Mouse (Mus musculus) layer of hippocampus, adult 11-12 months (tissue): ENCODE measurements around the gene Cd33.
A peak's percentile ranks its signal among the peaks of the same experiment; 100 is the strongest.

Source experiments
- DNase-seq: peaks from one replicate; pipeline ENCODE4 v3.0.0; 2022; ENCODE audit warnings: low spot score

The Cd33 gene

DNA sequence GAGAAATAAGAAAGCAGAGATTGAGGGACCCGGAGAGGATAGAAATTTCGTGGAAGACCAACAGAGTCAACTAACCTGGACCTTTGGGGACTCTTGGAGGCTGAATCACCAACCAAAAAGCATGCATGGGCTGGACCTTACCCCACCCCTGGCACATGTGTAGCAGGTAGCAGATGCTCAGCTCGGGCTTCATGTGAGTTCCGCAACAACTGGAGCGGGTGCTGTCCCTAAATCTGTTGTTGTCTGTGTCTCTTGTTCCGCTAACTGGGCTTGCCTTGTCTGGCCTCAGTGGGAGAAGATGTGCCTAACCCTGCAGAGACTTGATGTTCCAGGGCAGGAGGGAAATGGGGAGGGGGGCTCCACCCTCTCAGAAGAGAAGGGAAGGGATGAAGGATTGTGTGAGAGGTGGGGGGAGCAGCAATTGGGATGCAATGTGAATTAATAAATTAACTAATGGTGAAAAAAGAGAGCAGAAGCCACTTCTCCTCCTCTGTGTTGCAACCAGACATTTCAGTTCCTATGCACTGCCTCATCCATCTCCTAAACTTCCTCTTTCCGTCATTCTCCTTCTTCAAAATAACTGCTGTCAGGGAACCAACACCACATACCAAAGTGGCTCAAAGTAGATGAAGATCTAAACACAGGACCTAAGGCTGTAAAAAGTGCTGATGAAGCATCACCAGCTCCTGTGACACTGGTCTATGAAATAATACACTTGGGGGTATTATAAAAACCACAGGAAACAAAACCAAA lies at the start of gene Cd33:
TSS of gene Cd33 (minus strand) at position 204 of the 753 bp plus-strand sequence.
- DNase-seq, result peak; percentile 42

DNA sequence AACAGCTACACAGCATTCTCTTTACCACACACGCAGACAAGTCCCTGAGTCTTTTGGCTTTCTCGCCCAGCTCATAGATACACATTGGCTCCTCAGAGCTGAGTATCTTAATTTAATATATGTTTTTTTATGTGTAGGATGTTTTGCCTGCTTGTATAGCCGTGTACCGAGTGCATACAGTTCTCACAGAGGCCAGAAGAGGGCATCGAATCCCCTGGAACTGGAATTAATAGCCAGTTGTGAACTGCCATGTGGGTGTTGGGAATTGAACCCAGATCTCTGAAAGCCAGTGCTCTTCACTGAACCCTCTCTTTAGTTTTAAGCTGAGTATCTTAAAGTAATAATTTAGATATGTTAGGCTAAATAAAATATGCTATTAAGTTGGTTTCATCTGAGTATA lies 40.6 kb upstream of the Cd33 start:
- no peak for DNase-seq

DNA sequence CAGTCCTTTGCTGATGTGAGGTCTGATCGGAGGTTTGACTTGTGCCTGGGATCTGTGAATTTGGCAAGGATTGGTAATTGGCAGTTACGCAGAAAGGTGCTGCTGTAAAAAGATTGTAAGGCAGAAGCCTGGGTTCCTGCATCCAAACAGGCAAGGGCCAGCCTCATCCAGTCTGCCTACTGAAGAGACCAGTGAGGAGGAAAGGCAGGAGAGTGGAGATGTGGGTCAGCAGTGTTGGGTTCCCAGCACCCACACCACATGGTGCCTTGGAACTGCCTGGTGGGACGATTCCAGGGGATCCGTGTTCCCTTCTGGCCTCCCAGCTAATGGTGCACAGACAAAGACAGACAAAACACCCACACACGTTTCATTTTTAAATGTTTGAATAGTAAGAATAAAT lies 36.3 kb upstream of the Cd33 start:
- DNase-seq, result peak; percentile 26

DNA sequence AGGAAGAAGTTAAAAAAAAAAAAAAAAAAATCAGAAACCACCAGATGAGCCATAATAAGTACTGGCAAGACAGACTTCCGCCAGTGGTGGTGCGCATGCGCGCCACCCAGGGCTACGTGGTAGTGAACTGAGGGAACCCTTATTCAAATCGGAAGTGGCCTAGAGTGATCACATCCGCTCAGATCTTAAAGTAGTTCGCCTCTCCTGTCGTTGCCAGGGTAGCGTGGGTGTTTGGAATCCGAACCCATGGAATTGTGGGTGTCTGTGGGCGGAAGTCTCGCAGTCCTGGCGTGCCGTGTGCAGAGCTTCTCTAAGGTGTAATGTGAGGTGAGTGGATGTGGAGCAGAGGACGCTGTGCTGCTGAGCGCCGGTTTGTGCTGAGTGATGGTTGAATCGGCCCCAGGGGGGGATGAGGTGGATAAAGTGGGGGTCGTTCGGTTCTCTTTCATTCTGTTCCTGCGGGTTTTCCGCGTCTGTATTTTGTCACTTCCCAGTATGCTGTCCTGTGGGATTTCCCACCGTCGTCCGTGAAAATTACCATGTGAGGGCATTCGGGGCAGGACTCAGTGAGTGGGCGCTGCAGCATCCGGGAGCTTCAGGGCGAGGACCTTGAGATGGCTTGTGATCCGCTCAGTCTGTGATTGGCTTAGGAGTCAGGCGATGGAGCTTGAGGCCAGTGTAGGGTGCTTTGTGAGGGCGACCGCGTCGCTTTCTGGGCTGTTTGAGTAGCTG lies 35.4 kb upstream of the Cd33 start, which contains the start of gene Zfp719:
TSS of gene Zfp719 (plus strand) at position 171 of the 732 bp plus-strand sequence.
- peak; percentile 94 for DNase-seq

DNA sequence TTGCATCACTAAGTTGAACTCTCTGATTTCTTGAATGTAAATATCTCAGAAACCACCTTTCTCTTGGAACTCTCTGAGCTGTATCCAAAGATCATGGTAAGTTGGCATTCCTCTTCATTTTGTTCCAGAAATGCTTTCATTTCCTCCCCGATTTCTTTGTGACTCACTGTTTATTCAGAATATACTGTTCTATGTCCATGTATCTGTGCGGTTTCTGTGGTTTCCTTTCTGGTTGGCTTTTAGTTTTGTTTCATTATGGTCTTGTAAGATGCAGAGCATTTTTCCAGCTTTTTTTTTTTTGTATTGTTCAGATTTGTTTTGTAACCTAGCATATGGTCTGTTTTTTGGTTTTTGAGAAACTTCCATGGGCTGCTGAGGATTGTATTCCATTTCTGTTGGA lies 27.0 kb upstream of the Cd33 start:
- DNase-seq, result no peak

DNA sequence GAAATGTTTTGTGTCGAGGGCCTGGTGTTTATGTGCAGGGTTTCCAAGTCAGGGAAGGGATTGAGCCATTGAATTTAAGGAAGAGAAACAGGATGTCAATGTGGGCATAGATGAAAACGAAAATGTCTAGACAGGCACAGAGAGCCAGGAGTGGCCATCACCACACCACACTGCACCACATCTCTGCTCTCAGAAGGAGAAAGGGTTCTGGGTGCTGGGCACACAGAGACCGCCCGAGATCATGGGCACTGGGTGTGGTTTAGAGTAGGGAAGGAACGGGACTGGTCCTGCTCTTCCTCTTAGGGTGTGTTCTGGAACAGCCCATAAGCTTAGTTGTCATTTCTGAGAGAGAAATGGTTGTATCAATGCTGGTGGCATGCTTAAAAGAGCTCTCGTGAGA lies 19.1 kb upstream of the Cd33 start:
- DNase-seq, result no peak

DNA sequence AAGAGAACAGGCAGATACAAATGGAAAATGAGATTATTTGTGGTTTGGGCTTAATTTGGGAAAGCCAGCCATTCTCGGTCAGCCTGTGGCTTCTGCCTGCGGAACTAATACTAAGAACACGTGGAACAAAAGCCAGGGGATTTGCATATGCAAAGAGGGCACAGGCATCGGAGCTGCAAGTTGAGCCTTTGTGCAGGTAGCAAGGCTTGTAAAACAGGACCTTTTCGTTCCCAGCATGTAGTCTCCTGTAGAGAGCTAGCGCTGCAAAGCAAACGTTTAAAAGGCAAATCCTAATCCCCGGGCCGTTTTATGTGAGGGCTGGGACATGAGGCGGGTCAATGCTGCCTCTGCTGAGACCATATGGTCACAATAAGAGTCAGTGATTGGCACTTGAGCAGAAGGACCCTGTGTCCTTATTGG lies 18.4 kb upstream of the Cd33 start:
- DNase-seq, result no peak

DNA sequence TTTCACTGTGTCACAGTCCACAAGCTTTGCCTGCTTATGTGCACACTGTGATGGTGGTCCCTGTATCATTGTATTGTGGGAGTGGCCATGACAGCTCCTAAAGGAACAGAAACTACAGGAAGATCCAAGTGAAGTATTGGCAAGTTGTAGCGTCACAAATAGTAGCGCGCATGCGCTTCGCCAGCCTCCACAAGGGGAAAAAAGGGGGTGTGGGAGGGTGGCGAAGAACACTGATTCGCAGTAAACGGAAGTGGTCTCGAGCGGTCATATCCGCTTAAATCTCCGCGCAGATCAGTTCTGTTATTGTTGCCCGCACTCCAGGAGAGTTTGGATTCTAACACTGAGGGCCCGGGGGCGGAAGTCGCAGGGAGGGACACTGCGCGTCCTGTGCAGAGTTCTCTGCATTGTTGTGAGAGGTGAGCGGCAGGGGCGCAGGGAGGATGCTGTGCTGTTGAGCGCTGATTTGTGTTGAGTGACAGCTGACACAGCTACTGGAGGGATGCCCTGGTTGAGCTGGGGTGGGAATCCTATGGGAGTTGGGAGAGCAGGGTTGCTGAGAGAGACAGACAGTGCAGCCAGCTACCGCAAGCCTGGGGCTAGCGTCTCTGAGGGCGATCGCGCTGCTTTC lies 17.9 kb upstream of the Cd33 start, which contains the start of gene Zfp658:
TSS of gene Zfp658 (plus strand) at position 251 of the 628 bp plus-strand sequence.
- peak; percentile 91 for DNase-seq

DNA sequence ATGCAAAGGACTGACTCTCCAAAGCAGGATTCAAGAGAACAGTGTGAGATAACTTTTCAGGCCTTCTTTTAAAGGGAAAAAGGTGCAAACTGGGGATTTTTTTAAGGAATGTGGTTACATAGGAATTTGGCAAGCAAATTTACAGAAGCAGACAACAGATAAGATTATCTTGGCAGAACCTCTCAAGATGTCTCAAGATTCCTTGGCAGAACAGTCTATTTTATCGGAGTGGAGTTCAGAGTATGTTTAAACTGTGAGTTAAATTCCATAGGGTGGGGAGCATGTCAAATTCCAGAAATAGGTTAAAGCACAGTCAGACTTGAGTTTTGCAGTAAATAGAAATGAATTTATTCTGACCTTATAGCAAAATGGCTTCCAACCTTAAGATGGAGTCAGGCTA lies 12.7 kb upstream of the Cd33 start:
- no peak for DNase-seq

DNA sequence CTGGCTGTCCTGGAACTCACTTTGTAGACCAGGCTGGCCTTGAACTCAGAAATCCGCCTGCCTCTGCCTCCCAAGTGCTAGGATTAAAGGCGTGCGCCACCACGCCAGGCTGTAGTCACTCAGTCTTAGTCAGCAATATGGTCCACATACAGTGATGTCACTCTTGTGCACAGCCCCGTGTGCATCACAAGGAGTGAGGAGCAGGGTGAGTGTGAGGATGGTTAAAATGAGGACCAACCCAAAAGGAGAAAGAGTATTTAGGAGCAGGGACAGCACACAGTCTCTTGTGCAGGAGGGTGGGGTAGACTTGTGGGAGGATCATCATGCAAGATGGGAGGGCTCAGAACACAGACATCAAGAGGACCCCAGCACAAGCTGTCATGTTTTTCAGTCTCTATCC lies 11.1 kb upstream of the Cd33 start:
- no peak for DNase-seq

DNA sequence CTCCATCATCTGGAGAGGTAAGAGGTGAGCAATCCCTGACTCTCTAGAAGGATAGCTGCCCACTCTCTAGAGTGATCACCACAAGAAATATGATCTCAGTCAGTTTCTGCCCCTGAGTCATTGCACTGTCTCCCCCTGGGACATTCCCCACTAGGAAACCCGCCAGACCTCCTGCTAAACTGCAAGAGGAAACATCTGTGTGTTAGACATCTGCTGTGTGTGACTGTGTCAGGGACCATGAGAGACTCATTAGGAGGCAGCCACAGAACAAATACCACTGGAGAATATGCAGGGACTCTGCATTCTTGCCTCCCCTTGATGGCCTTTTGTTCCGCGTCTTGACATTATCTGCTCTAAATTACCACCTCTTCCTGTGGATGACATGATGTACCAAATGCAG lies 10.3 kb upstream of the Cd33 start:
- no peak for DNase-seq

DNA sequence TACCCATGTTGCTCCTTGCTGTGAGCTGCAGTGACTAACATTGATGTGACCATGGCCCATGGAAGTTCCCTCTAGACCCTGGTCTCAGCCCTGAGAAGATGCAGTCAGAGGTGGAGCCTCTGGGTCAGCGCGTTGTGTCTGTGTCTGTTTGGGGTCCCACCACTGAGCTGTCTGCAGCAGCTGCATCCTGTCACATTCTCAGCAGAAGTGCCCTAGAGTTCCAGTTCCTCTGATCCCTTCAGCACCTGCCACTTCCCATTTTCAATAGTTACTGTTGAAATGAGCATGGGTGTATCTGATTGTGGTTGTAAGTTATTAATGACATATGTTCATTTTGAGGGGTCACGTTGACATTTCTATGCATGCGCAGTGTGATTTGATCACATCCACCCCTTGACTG lies 8.9 kb upstream of the Cd33 start:
- DNase-seq, result peak; percentile 40

DNA sequence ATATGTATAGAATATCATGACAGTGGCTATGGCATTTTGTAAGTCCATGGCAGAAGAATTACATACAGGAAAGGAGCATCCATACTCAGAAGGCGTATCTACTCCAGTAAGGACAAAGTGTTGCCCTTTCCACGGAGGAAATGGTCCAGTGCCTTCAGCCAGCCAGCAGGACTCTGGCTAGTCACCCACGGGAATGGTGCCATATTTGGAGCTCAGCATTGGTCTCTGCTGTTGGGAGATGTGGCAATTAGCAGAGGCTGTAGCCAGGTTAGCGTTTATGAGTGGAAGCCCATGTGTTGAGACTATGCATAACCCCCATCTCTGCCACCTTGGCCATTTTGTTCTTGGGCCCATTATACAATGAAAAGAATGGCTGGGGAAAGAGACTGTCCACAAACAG lies 4.0 kb upstream of the Cd33 start:
- DNase-seq, result no peak

DNA sequence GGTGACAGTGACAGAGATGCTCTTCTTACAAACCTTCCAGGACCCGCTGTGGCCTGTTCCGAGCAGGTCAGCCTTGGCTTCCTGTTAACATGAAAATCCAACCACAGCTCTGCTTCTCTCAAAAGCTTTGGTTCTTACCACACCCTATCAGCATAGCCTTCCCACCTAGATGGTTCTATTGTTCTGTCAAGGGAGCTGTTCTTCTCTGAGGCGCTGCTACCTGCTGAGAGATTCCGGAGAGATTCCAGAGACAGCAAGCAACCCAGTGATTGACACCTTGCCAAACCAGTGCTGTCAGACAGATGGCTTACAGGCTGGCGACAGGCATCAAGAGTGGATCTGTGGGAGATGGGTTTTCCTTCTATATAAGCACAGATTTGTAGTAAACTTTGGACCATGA lies 3.4 kb upstream of the Cd33 start:
- DNase-seq, result no peak

DNA sequence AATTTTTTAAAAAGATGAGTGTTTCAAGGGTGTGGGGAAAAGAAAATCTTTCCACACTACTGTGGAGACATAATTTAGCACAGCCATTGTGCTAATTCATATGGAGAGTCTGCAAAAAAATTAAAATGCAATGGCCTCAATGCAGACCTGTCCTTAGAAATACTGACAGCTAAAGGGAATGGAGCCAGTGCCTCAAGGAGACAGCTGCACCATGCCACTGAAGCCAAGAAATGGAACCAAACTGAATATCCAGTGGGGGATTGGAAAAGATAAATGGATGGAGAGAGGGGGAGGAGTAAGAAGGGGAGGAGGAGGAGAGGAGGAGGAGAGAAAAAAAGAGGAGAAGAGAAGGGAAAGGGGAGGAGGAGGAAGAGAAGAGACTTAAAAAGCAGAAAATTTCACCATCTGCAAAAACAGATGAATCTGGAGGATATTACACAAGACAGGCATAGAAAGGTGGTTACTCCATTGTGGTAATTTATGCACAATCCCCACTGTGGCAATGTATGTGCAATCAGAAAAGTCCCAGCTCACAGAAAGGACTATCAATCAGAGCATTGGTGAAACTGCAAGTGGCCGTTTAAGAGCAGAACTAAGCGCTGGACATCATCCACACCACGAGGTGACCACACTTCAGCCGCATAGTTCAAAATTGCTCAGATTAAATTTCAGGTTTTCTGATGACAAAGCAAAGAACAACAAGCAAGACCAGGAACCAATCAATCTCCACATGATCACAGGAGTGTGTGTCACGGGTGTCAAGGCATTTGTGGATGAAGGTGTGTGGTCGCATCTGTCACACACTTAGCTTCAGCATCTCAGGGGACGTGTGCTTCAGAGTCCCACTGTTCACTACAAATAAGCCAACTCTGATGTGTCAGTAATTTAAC lies 1.7 kb upstream of the Cd33 start:
- no peak for DNase-seq

DNA sequence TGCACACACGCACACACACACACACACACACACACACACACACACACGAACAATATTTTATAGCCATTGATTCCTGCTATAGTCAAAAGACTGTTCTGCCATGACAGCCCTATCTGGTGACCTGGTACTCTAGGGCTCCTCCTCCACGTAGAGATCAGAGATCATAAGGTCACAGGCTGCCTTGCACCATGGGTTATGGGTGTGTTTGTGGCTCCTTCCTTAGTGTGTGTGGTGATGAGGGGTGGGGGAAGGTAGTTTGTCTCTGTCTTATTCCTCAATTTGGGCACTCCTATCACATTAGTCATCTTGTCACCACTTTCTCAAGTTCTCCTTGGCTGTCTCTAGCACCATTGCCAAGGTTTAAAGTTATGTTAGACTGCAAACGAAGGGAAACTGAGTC lies 5.7 kb downstream of the Cd33 start:
- no peak for DNase-seq

DNA sequence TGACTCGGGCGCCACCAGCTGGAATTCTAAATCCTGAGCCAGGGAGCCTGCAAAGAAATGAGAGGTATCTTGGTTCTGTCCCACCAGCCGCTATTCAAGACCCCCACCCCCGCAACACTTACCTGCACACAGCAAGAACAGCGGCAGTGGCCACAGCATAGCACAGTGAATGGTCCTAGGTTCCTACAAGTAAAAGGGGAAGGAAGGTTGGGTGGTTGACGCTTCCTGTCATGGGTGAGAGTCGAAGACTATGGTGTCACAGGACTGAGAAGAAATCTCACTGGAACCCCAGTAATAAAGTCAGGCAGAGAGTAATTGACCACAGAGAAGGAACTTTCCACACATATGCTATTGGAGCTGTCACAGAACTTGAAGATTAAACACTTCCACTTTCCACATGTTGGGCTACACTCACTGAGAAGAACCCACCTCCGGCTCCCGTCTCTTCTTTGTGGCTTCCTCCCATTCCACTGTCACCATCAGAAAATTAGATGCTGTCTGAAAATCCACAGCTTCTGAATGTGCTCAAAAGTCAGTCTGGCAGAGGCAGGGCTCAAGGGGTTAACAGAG lies 11.2 kb downstream of the Cd33 start:
- peak; percentile 39 for DNase-seq

DNA sequence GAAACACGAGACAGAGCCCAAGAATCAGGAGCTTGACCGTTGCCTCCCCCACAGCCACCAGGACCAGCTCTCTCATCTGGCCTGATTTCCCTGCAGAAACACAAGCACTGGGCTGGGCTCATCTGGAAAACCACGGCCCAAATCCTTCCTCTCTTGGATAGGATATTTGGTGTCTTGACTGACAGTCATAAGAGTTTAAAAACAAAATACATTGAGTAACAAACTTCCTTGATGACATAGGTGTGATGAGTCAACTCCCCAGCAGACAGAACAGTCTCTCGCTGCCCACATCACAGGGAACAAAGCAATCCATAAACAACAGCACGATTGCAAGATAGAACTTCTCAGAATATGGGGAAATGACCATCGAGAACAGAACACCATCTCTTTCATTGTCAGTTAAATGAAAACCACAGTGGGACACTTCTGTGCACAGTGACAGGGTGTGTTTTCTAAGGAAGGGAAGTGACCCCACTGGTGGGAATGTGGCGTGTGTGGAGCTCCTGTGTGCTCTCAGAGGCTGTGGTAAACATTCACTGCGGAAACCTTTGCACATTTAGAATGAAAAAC lies 13.9 kb downstream of the Cd33 start:
- no peak for DNase-seq

DNA sequence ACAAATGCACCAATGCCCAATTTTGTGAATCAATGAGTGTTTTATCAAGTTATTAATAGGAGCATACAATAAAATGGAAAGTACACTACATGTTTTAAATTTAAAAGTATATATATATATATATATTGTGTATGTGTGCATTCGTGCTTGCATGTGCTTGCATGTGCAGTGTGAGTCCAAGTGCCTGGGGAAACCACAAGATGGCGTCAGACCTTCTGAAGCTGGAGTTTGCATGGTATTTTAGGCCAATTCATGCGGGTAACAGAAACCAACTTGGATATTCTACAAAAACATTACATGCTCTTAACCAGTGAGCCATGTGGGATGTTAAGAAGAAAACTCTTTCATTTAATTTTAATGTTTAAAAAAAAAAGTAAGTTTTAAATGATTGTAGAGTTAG lies 18.9 kb downstream of the Cd33 start:
- no peak for DNase-seq

DNA sequence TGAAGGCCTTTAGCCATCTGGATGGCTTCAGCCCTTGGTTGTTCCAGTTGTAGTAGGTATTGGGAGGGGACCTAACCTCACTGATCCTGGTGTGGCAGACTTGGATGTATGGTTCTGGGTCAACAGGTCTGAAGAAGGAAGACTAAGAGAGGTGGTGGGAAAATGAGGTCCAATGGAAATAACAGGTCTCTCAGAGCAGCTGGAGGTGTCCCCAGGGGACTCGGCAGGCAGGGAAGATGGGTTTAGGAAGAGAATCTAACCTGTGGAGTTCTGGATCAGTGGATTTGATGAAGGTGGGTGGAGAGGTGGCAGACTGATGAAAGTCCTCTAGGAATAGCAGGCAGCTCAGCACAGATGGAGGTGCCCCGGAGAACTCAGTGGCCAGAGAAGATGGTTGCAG lies 21.5 kb downstream of the Cd33 start:
- no peak for DNase-seq

DNA sequence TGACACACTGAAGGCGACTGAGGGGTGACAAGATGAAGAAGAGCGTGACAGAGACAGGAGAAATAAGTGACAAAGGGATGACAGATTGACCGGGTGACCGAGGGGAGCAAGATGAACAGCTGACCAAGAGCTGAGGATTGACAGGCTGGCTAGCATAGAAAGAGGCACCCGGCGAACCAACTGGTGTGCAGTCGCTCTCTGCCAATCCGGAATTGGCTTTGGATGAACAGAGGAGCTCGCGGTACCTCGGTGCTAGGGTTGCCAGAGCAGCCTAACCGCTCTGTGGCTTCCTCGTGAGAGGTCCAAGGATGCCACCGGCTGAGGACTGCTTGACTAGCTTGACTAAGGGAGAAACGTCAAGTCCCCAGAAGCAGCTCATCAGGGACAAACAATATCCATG lies 25.9 kb downstream of the Cd33 start:
- no peak for DNase-seq
